Mouse (Mus musculus) CD4-positive, CD25-positive, alpha-beta regulatory T cell (primary cell): Measurements from ENCODE around the gene Psma2. TPM values are rescaled to one million over a fixed set of nuclear protein-coding genes. Genes with fewer than 3 reads are reported as not detected.

Source experiments
- polyA plus RNA-seq: library from polyadenylated mRNA; unstranded; fragments of 100-300 nt; shearing (Covaris generic); gene quantifications from one replicate; pipeline ENCODE4 v1.2.1, GENCODE M21; 2017

Psma2 gene
- polyA plus RNA-seq: 245 TPM

GRCm38 (mm10) chr13:14612926-14613529, at the start of gene Psma2, which contains the start of gene Mrpl32:
Gene Psma2, plus strand, starts transcription at chr13:14613240.
Gene Mrpl32, minus strand, starts transcription at chr13:14613165.

GRCm38 (mm10) chr13:14629726-14630641, 16.9 kb downstream of the Psma2 start, which contains the start of gene AW209491:
Gene AW209491, plus strand, starts transcription at chr13:14630154.

Other genes starting within 250 kb of the Psma2 start
- 0.12 TPM for gene Hecw1, start 90.0 kb upstream of the Psma2 start, polyA plus RNA-seq
- gene Mrpl32, start 75 bp upstream of the Psma2 start, polyA plus RNA-seq: 110 TPM
- 15.7 TPM for gene AW209491, start 16.9 kb downstream of the Psma2 start, polyA plus RNA-seq